Mouse (Mus musculus) liver, adult 2 months (tissue): Measurements from ENCODE around the gene Cacna1h. TPM values are rescaled to one million over a fixed set of nuclear protein-coding genes. Genes with fewer than 3 reads are reported as not detected.
A peak's percentile ranks its signal among the peaks of the same experiment; 100 is the strongest.

Experiments
- DNase-seq: peaks from one replicate; pipeline ENCODE4 v3.0.0-alpha.2; 2011; ENCODE audit warnings: low read depth, low spot score; ENCODE audit errors: extremely low read depth
- H3K27ac ChIP-seq: fragments of 200-500 bp; replicated peaks from 2 replicates; pipeline ENCODE4 v1.5.1; 2012; ENCODE audit warnings: low read depth, mild to moderate bottlenecking, control low read depth, inconsistent platforms, low read length; ENCODE audit not compliant: insufficient read depth
- H3K27me3 ChIP-seq: fragments of 200-500 bp; 2 replicates; pipeline ENCODE4 v1.6.1; 2012; ENCODE audit warnings: mild to moderate bottlenecking, moderate library complexity, low read length, inconsistent platforms; ENCODE audit not compliant: control insufficient read depth, insufficient read depth
- H3K36me3 ChIP-seq: fragments of 200-500 bp; 2 replicates; pipeline ENCODE4 v1.6.1; 2012; ENCODE audit warnings: low read length, inconsistent platforms; ENCODE audit not compliant: control insufficient read depth, insufficient read depth
- H3K4me1 ChIP-seq: fragments of 200-500 bp; 2 replicates; pipeline ENCODE4 v1.6.1; 2011; ENCODE audit warnings: low read length; ENCODE audit not compliant: control insufficient read depth, insufficient read depth
- H3K4me3 ChIP-seq: fragments of 200-500 bp; 2 replicates; pipeline ENCODE4 v1.5.1; 2011; ENCODE audit warnings: low read depth, mild to moderate bottlenecking, control low read depth, low read length, moderate library complexity; ENCODE audit not compliant: insufficient read depth
- H3K79me2 ChIP-seq: fragments of 200-500 bp; 2 replicates; pipeline ENCODE4 v1.6.1; 2012; ENCODE audit warnings: inconsistent platforms, mild to moderate bottlenecking, low read length, moderate library complexity; ENCODE audit not compliant: control insufficient read depth, insufficient read depth
- H3K9ac ChIP-seq: fragments of 200-500 bp; 2 replicates; pipeline ENCODE4 v1.6.1; 2012; ENCODE audit warnings: low read depth, mild to moderate bottlenecking, control low read depth, inconsistent platforms, low read length
- CTCF ChIP-seq: fragments of 200-500 bp; IDR thresholded peaks from 2 replicates; pipeline ENCODE4 v1.5.1; 2011; ENCODE audit warnings: low read depth, low read length, control low read depth
- POLR2A ChIP-seq: fragments of 200-500 bp; IDR thresholded peaks from 2 replicates; pipeline ENCODE4 v1.6.1; 2011; ENCODE audit warnings: low read length, control low read depth; ENCODE audit not compliant: insufficient read depth; ENCODE audit errors: extremely low read depth
- WGBS: fragments of 180-500 bp; shearing (Covaris S2); methylation state at CpG from one replicate; pipeline ENCODE4 v1.1.7; 2018; 5-methylcytosine and 5-hydroxymethylcytosine counted together
- polyA plus RNA-seq: library from polyadenylated mRNA; depleted of rRNA; stranded (reverse); fragments of >200 nt; gene quantifications from 2 replicates; pipeline ENCODE4 v1.2.3, GENCODE M21; 2012
- total RNA-seq: library from RNA; depleted of rRNA; stranded (reverse); fragments of >200 nt; gene quantifications from 2 replicates; pipeline ENCODE4 v1.2.3, GENCODE M21; 2014

Gene Cacna1h
- total and polyA plus RNA-seq, 2 experiments, result 0.05 TPM; not detected in 1

DNA sequence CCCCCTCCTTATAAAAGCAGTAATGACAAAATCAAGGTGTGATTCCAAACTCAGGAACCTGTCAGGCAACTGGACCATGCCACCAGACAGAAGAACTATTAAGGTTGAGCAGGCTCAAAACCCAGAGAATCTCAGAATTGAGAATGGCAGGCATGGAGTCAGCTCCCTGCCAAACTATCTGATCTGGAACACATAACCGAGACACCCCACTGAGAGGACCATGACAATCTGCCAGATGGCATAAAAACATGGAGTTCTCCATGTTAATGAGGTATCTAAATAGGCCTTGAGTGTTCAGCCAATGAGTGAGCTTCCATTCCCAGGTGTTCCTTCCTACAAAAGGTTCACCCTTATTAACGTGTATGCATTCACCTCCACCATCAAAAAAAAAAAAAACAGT lies 72.3 kb downstream of the Cacna1h start:
- Histone ChIP-seq H3K27me3 (no peaks in the 10 kb centered on the region), H3K36me3 (no peaks in the 10 kb centered on the region), H3K9ac (no peak overlapping the region), H3K4me3 (no peak overlapping the region), H3K79me2 (no peaks in the 10 kb centered on the region), H3K4me1 (no peaks in the 10 kb centered on the region), H3K27ac (no peak overlapping the region)
- TF ChIP-seq CTCF (no peak), POLR2A (no peak)
- 67% methylated on average over 2 of the region's 2 CpGs for WGBS
- DNase-seq, result no peak

GRCm38 (mm10) chr17:25345462-25345861 lies 88.1 kb downstream of the Cacna1h start, which contains the start of gene Tpsab1:
Gene Tpsab1, minus strand, starts transcription at chr17:25345562.
- WGBS, result 90% methylated on average over 4 of the region's 4 CpGs
- peaks cover 6% of the 10 kb centered on the region for H3K4me1 ChIP-seq
- H3K9ac ChIP-seq, result no peak within 1 kb of the TSS
- no peak for TF ChIP-seq CTCF
- TF ChIP-seq POLR2A, result no peak
- DNase-seq, result no peak
- H3K27ac ChIP-seq, result no peak within 1 kb of the TSS
- H3K36me3 ChIP-seq, result no peaks in the 10 kb centered on the region
- no peak within 1 kb of the TSS for H3K4me3 ChIP-seq
- no peaks in the 10 kb centered on the region for H3K79me2 ChIP-seq
- H3K27me3 ChIP-seq, result no peaks in the 10 kb centered on the region

DNA sequence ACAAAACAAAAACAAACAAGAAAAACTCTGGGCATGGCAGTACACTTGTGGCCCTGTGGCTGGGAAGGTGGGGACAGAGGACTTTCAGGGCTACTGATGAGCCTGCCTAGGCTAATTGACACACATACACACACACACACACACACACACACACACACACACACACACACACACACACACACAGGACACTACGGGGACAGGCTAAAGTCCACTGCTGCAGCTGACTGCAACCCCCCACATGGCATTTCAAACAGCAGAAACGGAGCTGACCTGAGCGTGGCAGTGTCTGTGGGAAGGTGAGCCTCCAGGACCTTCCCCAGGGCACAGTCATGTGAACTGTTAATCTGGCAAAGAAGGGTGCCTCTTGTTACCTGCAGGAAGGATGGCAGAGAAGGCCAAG lies 92.1 kb downstream of the Cacna1h start:
- H3K27me3 ChIP-seq, result no peaks in the 10 kb centered on the region

GRCm38 (mm10) chr17:25340003-25340402 lies 93.6 kb downstream of the Cacna1h start:
- Histone ChIP-seq H3K36me3 (no peaks in the 10 kb centered on the region), H3K79me2 (no peaks in the 10 kb centered on the region), H3K9ac (no peak overlapping the region), H3K27ac (no peak overlapping the region), H3K4me3 (no peak overlapping the region), H3K27me3 (no peaks in the 10 kb centered on the region), H3K4me1 (peaks cover 6% of the 10 kb centered on the region)
- no peak for TF ChIP-seq POLR2A
- no peak for TF ChIP-seq CTCF
- WGBS, result 67% methylated on average over 6 of the region's 6 CpGs
- no peak for DNase-seq

More for the DNA sequence above, 92.1 kb downstream of the Cacna1h start:
- 15% methylated on average over 3 of the region's 3 CpGs for WGBS
- Histone ChIP-seq H3K4me3 (no peak overlapping the region), H3K9ac (no peak overlapping the region), H3K4me1 (peaks cover 6% of the 10 kb centered on the region), H3K36me3 (no peaks in the 10 kb centered on the region), H3K27ac (no peak overlapping the region), H3K79me2 (no peaks in the 10 kb centered on the region)
- TF ChIP-seq POLR2A (no peak), CTCF (0 out of 2 replicates have a peak, but pooled peaks have one; percentile 2)
- DNase-seq, result peak; percentile 64

DNA sequence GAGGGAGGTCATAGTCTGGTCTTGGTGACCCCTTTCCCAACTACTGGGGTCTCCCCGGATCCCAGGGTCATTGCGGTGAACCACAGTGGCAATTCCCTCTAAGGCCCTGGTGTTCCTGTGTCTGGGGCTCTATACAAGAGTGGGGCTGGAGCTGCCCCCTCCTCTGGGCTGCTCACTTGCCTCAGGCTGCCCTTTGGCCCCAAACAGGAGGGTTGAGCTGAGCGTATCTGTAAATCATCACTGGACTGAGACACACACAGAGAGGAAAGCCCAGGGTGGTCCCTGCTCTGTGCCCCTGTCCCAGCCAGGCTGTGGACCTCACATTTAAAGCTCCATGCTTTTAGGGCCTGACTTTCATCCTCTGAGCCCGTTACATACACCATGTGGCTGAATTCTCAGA lies 95.4 kb downstream of the Cacna1h start:
- Histone ChIP-seq H3K4me3 (no peak overlapping the region), H3K9ac (no peak overlapping the region), H3K79me2 (no peaks in the 10 kb centered on the region), H3K27ac (no peak overlapping the region), H3K27me3 (no peaks in the 10 kb centered on the region), H3K36me3 (no peaks in the 10 kb centered on the region), H3K4me1 (peaks cover 6% of the 10 kb centered on the region)
- TF ChIP-seq POLR2A (no peak), CTCF (no peak)
- DNase-seq, result no peak
- 61% methylated on average over 4 of the region's 4 CpGs for WGBS

GRCm38 (mm10) chr17:25333943-25334342 lies 99.6 kb downstream of the Cacna1h start:
- DNase-seq, result peak; percentile 17
- 3% methylated on average over 8 of the region's 8 CpGs for WGBS
- TF ChIP-seq POLR2A, result no peak
- TF ChIP-seq CTCF, result peak; percentile 96

More at GRCm38 (mm10) chr17:25333943-25334342, 99.6 kb downstream of the Cacna1h start:
- Histone ChIP-seq H3K27ac (no peak overlapping the region), H3K9ac (no peak overlapping the region), H3K4me1 (no peaks in the 10 kb centered on the region), H3K79me2 (no peaks in the 10 kb centered on the region), H3K36me3 (no peaks in the 10 kb centered on the region), H3K4me3 (no peak overlapping the region), H3K27me3 (no peaks in the 10 kb centered on the region)
